Mouse (Mus musculus): ENCODE measurements around the gene Kctd10. TPM values are rescaled to one million over a fixed set of nuclear protein-coding genes. Genes with fewer than 3 reads are reported as not detected.

Gene Kctd10
- polyA plus RNA-seq, 1 experiment from 2014 or later, result 90.4 TPM

DNA sequence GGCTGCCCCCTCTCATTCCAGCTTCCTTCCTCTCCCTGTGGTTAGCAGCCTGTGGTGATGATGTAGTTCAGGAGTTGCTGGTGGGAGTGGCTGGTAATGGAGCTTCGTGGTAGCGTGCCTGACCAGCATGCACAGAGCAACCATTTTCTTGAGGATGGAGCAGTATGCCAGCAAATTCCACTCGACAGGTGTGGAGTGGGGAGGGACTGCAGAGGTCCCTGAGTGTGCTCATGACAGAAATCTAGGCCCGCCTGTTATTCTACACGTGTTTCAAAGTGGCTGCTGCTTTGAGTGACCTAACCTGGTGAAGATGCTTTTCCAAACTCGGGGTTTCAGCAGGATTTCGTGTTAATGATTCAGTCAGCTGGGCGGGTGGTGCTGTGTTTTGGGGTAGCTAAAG is 4.1 kb upstream of the Kctd10 start:
- ATAC-seq, result no peak
- Histone ChIP-seq H3K4me1 (replicated peaks; ENCODE audit: control insufficient read depth, insufficient read depth, low read length) (peaks cover 17% of the 10 kb centered on the region), H3K27me3 (replicated peaks; ENCODE audit: control insufficient read depth, insufficient read depth, low read length) (no peaks in the 10 kb centered on the region), H3K9me3 (ENCODE audit: control insufficient read depth, low read length) (no peaks in the 10 kb centered on the region), H3K27ac (ENCODE audit: low read length) (no peak overlapping the region), H3K9ac (replicated peaks; ENCODE audit: low read depth, low read length) (no peak overlapping the region), H3K36me3 (ENCODE audit: control insufficient read depth, insufficient read depth) (peaks cover 13% of the 10 kb centered on the region), H3K4me3 (replicated peaks; ENCODE audit: low read length) (no peak overlapping the region), H3K4me2 (ENCODE audit: low read length) (no peak overlapping the region)
- 94% methylated on average over 8 of the region's 8 CpGs for WGBS

- Histone ChIP-seq H3K36me3 (ENCODE audit: control insufficient read depth, insufficient read depth) (peaks cover 10% of the 10 kb centered on the region), H3K4me3 (replicated peaks; ENCODE audit: low read length) (no peak overlapping the region), H3K27me3 (replicated peaks; ENCODE audit: control insufficient read depth, insufficient read depth, low read length) (no peaks in the 10 kb centered on the region), H3K9me3 (ENCODE audit: control insufficient read depth, low read length) (no peaks in the 10 kb centered on the region), H3K9ac (replicated peaks; ENCODE audit: low read depth, low read length) (no peak overlapping the region), H3K4me1 (replicated peaks; ENCODE audit: control insufficient read depth, insufficient read depth, low read length) (peaks cover 28% of the 10 kb centered on the region), H3K27ac (ENCODE audit: low read length) (no peak overlapping the region), H3K4me2 (ENCODE audit: low read length) (no peak overlapping the region)
- ATAC-seq, result no peak
- 75% methylated on average over 9 of the region's 9 CpGs for WGBS
Measured at GRCm38 (mm10) chr5:114383184-114383904, 3.0 kb upstream of the Kctd10 start.

- H3K4me1 ChIP-seq (replicated peaks; ENCODE audit: control insufficient read depth, insufficient read depth, low read length), result peaks cover 40% of the 10 kb centered on the region
- peak overlapping the region; percentile 97 for H3K4me2 ChIP-seq (ENCODE audit: low read length)
- peak overlapping the region; percentile 62 for H3K4me3 ChIP-seq (replicated peaks; ENCODE audit: low read length)
- ATAC-seq, result peak; percentile 18; the same call in 1 of the 2 replicates
- H3K27ac ChIP-seq (ENCODE audit: low read length), result peak overlapping the region; percentile 87
- H3K9ac ChIP-seq (replicated peaks; ENCODE audit: low read depth, low read length), result peak overlapping the region; percentile 85
- H3K36me3 ChIP-seq (ENCODE audit: control insufficient read depth, insufficient read depth), result peaks cover 10% of the 10 kb centered on the region
- no peaks in the 10 kb centered on the region for H3K27me3 ChIP-seq (replicated peaks; ENCODE audit: control insufficient read depth, insufficient read depth, low read length)
- WGBS, result under 1% methylated on average over 18 of the region's 18 CpGs
- H3K9me3 ChIP-seq (ENCODE audit: control insufficient read depth, low read length), result no peaks in the 10 kb centered on the region
Measured at GRCm38 (mm10) chr5:114381013-114381351, 674 bp upstream of the Kctd10 start.

- WGBS, result 1% methylated on average over 20 of the region's 20 CpGs
- Histone ChIP-seq H3K4me2 (ENCODE audit: low read length) (peak overlapping the region; percentile 84), H3K36me3 (ENCODE audit: control insufficient read depth, insufficient read depth) (peaks cover 5% of the 10 kb centered on the region), H3K4me1 (replicated peaks; ENCODE audit: control insufficient read depth, insufficient read depth, low read length) (peaks cover 40% of the 10 kb centered on the region), H3K9ac (replicated peaks; ENCODE audit: low read depth, low read length) (peak overlapping the region; percentile 85), H3K27ac (ENCODE audit: low read length) (peak overlapping the region; percentile 87), H3K27me3 (replicated peaks; ENCODE audit: control insufficient read depth, insufficient read depth, low read length) (no peaks in the 10 kb centered on the region), H3K9me3 (ENCODE audit: control insufficient read depth, low read length) (no peaks in the 10 kb centered on the region), H3K4me3 (replicated peaks; ENCODE audit: low read length) (peak overlapping the region; percentile 62)
- no peak; the same call in 1 of the 2 replicates for ATAC-seq
Measured at GRCm38 (mm10) chr5:114379763-114380162, 545 bp downstream of the Kctd10 start.

DNA sequence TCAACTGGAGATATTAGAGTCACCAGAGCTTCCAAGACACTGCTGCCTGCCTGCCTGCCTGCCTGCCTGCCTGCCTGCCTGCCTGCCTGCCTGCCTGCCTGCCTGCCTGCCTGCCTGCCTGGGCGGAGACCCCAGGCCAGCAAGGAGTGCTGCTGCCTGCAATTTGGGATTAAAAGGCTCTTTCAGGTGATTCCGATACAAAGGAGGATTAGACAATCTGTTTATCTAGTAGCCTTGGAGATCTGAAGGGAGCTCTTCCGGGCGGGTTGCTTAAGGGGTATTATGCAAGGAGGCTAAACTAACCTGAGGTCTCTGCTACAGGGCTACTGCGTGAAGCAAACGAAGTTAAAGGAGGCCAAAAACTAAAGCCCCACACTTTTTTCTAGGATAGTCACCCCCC is 1.4 kb downstream of the Kctd10 start:
- ATAC-seq, result no peak
- peak overlapping the region; percentile 85 for H3K9ac ChIP-seq (replicated peaks; ENCODE audit: low read depth, low read length)
- H3K4me3 ChIP-seq (replicated peaks; ENCODE audit: low read length), result peak overlapping the region; percentile 62
- WGBS, result 27% methylated on average over 6 of the region's 6 CpGs
- H3K36me3 ChIP-seq (ENCODE audit: control insufficient read depth, insufficient read depth), result peaks cover 7% of the 10 kb centered on the region
- H3K27me3 ChIP-seq (replicated peaks; ENCODE audit: control insufficient read depth, insufficient read depth, low read length), result no peaks in the 10 kb centered on the region
- no peak overlapping the region for H3K27ac ChIP-seq (ENCODE audit: low read length)
- H3K9me3 ChIP-seq (ENCODE audit: control insufficient read depth, low read length), result no peaks in the 10 kb centered on the region
- peak overlapping the region; percentile 84 for H3K4me2 ChIP-seq (ENCODE audit: low read length)
- H3K4me1 ChIP-seq (replicated peaks; ENCODE audit: control insufficient read depth, insufficient read depth, low read length), result peaks cover 40% of the 10 kb centered on the region

DNA sequence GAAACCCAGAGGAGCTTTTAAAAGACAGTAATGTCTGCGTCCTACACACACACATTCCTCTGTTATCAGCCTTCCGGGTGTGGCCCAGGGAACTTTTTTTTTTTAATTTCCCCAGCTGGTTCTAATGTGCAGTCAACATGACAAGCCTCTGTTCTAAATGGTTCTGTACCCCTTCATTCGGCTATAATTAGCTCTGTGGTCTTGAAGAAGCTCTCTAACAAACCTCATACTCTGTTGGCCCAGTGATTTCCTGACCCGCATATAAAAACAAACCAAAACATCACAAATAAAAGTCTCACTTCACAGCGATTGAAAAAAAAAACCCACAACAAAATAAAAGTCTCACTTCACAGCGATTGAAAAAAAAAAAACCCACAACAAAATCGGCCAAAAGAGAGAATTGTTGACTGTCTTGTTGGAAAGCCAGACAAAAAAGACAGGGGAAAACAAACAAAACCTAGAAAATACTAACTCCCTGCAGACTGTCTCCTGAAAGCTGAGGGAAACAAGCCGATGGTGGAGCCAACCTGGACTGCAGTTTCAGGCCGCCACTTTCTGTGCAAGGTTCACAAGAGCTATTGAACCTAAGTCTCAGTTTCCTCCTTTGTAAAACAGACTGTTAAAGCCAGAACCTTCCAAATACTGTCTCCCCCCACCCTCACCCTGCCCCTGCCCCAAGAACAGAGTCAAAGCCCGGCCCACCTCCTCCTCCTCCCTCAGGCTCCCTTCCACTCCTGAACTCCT is 2.0 kb downstream of the Kctd10 start:
- Histone ChIP-seq H3K4me1 (replicated peaks; ENCODE audit: control insufficient read depth, insufficient read depth, low read length) (peaks cover 40% of the 10 kb centered on the region), H3K4me2 (ENCODE audit: low read length) (peak overlapping the region; percentile 84), H3K9ac (replicated peaks; ENCODE audit: low read depth, low read length) (no peak overlapping the region), H3K4me3 (replicated peaks; ENCODE audit: low read length) (peak overlapping the region; percentile 62; the same call in 1 of the 2 replicates), H3K27ac (ENCODE audit: low read length) (no peak overlapping the region), H3K9me3 (ENCODE audit: control insufficient read depth, low read length) (no peaks in the 10 kb centered on the region), H3K27me3 (replicated peaks; ENCODE audit: control insufficient read depth, insufficient read depth, low read length) (no peaks in the 10 kb centered on the region), H3K36me3 (ENCODE audit: control insufficient read depth, insufficient read depth) (peaks cover 12% of the 10 kb centered on the region)
- ATAC-seq, result no peak
- WGBS, result 72% methylated on average over 10 of the region's 10 CpGs

DNA sequence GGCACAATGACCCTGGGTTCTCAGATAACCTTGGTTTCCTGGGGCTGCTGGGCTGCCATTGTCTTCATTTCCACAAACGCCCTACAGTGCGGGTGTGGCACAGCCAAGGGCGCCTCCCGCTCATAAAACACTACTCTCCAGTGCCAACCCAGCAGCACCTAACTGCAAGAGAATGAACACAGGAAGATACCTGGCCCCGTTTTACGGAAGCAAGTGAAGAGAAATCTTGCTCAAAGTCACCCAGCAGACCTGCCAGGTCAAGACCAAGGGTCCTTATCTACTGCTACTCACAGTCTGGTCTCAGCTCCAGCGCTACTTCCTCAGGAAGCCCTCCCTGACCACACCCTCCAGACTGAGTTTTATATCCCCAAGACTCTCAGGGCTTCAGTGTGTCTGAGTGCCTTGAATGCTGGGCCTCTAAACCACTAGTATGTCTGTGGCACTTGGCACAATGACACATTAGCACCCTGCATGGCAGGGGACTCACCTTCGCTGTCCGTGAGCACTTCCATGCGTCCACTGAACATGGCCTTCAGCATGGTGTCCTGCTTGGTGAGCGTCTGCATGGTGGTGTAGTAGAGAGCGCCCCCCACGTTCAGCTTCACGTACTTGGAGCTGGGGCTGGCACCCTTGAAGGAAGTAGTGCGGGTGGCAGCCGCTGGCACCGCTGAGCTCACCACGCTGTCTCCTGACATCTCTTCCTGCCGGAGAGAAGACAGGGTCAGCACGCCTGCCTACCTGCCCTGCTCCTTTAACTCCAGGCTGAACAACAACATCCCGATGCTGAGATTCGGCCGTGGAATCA is 5.7 kb downstream of the Kctd10 start:
- no peak overlapping the region for H3K4me2 ChIP-seq (ENCODE audit: low read length)
- H3K36me3 ChIP-seq (ENCODE audit: control insufficient read depth, insufficient read depth), result peaks cover 12% of the 10 kb centered on the region
- H3K4me3 ChIP-seq (replicated peaks; ENCODE audit: low read length), result no peak overlapping the region
- WGBS, result 91% methylated on average over 23 of the region's 23 CpGs
- no peak overlapping the region for H3K9ac ChIP-seq (replicated peaks; ENCODE audit: low read depth, low read length)
- H3K9me3 ChIP-seq (ENCODE audit: control insufficient read depth, low read length), result no peaks in the 10 kb centered on the region
- no peak for ATAC-seq
- no peaks in the 10 kb centered on the region for H3K27me3 ChIP-seq (replicated peaks; ENCODE audit: control insufficient read depth, insufficient read depth, low read length)
- H3K4me1 ChIP-seq (replicated peaks; ENCODE audit: control insufficient read depth, insufficient read depth, low read length), result peaks cover 29% of the 10 kb centered on the region
- no peak overlapping the region for H3K27ac ChIP-seq (ENCODE audit: low read length)

GRCm38 (mm10) chr5:114373581-114373980 is 6.7 kb downstream of the Kctd10 start:
- Histone ChIP-seq H3K4me2 (ENCODE audit: low read length) (no peak overlapping the region), H3K4me1 (replicated peaks; ENCODE audit: control insufficient read depth, insufficient read depth, low read length) (peaks cover 19% of the 10 kb centered on the region), H3K4me3 (replicated peaks; ENCODE audit: low read length) (no peak overlapping the region), H3K9me3 (ENCODE audit: control insufficient read depth, low read length) (no peaks in the 10 kb centered on the region), H3K27me3 (replicated peaks; ENCODE audit: control insufficient read depth, insufficient read depth, low read length) (no peaks in the 10 kb centered on the region), H3K9ac (replicated peaks; ENCODE audit: low read depth, low read length) (no peak overlapping the region), H3K36me3 (ENCODE audit: control insufficient read depth, insufficient read depth) (peaks cover 12% of the 10 kb centered on the region), H3K27ac (ENCODE audit: low read length) (no peak overlapping the region)
- WGBS, result 89% methylated on average over 9 of the region's 9 CpGs
- no peak for ATAC-seq

GRCm38 (mm10) chr5:114373174-114373573 is 7.1 kb downstream of the Kctd10 start:
- H3K9me3 ChIP-seq (ENCODE audit: control insufficient read depth, low read length), result no peaks in the 10 kb centered on the region
- peaks cover 14% of the 10 kb centered on the region for H3K36me3 ChIP-seq (ENCODE audit: control insufficient read depth, insufficient read depth)
- no peak for ATAC-seq
- WGBS, result 58% methylated on average over 11 of the region's 11 CpGs
- no peak overlapping the region for H3K4me3 ChIP-seq (replicated peaks; ENCODE audit: low read length)
- H3K4me1 ChIP-seq (replicated peaks; ENCODE audit: control insufficient read depth, insufficient read depth, low read length), result peaks cover 15% of the 10 kb centered on the region
- H3K9ac ChIP-seq (replicated peaks; ENCODE audit: low read depth, low read length), result no peak overlapping the region
- H3K27ac ChIP-seq (ENCODE audit: low read length), result no peak overlapping the region
- no peaks in the 10 kb centered on the region for H3K27me3 ChIP-seq (replicated peaks; ENCODE audit: control insufficient read depth, insufficient read depth, low read length)
- no peak overlapping the region for H3K4me2 ChIP-seq (ENCODE audit: low read length)
